Mouse (Mus musculus) mesoderm, embryonic 11.5 days (tissue): ENCODE data around the gene Dhx30.
"Not testable (repeated sequence)": the region's sequence is repeated elsewhere in the genome, so short reads cannot be mapped to it uniquely, and the experiment has no call there.

Source experiments
- DNase-seq: peaks from one replicate; pipeline ENCODE4 v3.0.0-alpha.2; 2012; ENCODE audit warnings: low read depth, low spot score

Dhx30 gene

GRCm38 (mm10) chr9:110094761-110095160 lies 22.9 kb downstream of the Dhx30 start:
- DNase-seq: no peak

- no peak for DNase-seq
Observed at GRCm38 (mm10) chr9:110093303-110093702, 24.3 kb downstream of the Dhx30 start.

DNA sequence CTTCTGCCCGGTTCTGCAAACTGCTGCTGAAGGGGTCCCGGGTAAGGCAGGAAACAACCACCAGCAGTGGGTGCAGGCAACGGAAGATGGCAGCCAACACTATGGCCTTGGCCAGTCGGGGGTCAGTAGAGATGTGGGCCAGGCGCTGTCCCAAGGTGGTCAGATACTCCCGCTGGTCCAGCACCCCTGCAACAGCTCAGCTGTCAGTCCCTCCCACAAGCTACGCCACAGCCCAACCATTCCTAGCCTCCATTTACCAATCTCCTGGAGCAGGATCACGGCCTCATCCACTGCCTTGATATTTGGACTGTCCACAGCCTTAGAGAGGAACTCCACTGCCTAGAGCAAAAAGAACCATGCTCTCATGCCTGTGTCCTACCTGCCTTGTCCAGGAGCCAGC lies 31.9 kb downstream of the Dhx30 start:
- no peak for DNase-seq

- no peak for DNase-seq
Observed at GRCm38 (mm10) chr9:110084201-110084964, 33.2 kb downstream of the Dhx30 start.

GRCm38 (mm10) chr9:110081066-110081465 lies 36.6 kb downstream of the Dhx30 start:
- DNase-seq: no peak

DNA sequence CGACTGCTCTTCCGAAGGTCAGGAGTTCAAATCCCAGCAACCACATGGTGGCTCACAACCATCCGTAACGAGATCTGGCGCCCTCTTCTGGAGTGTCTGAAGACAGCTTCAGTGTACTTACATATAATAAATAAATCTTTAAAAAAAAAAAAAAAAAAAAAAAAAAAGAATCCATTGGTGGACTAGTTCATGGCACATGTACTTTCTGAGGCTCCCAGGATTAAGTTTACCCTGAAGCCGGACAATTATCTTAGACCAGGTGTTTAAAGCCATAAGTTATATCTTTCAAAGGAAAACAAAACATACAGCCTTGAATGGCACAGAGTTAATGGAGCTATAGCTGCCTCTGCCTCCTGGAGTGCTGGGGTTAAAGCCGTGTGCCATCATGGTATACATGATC lies 41.2 kb downstream of the Dhx30 start:
- not testable (repeated sequence) for DNase-seq

GRCm38 (mm10) chr9:110071843-110072242 lies 45.8 kb downstream of the Dhx30 start:
- DNase-seq: peak; percentile 80

DNA sequence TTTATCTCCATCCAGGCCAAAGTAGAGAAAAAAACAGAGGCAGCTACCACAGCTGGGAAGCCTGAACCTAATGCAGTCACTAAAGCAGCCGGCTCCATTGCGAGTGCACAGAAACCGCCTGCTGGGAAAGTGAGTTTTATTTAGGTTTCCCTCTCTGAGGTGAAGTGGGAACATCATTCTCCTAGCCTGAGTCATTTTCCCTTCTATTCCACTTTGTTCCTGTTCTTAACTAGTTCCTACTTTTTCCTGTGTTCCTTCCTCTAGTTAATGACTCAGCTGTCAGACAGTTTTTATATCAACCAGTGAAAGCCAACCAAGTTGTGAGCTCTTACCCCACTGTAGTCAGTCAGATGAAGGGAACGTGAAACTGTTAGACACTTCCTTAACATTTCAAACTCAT lies 46.6 kb downstream of the Dhx30 start:
- no peak for DNase-seq

DNA sequence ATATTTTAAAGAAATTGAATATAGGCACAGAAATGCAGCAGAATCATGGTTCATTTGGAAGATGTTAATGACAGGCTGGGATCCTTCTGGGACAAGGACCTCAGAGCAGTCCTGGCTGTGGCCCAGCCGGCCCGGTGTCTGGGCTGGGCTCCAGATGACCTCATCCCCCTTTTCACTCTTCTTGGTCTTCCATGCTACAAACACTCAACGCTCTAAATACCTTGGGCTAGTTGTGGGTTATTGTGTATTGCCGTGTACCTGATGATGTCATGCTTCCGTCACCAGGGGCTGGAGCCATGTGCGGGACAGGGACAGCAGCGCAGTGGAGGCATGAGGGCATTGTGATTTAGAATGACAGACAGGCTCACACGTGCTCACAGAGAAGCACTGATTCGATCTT lies 47.3 kb downstream of the Dhx30 start:
- DNase-seq: no peak

GRCm38 (mm10) chr9:110068745-110069144 lies 48.9 kb downstream of the Dhx30 start:
- no peak for DNase-seq

GRCm38 (mm10) chr9:110064641-110065040 lies 53.0 kb downstream of the Dhx30 start:
- DNase-seq: no peak

GRCm38 (mm10) chr9:110062861-110063260 lies 54.8 kb downstream of the Dhx30 start:
- no peak for DNase-seq

- DNase-seq: no peak
Observed at GRCm38 (mm10) chr9:110062405-110062804, 55.2 kb downstream of the Dhx30 start.

GRCm38 (mm10) chr9:110060761-110061160 lies 56.9 kb downstream of the Dhx30 start:
- no peak for DNase-seq

DNA sequence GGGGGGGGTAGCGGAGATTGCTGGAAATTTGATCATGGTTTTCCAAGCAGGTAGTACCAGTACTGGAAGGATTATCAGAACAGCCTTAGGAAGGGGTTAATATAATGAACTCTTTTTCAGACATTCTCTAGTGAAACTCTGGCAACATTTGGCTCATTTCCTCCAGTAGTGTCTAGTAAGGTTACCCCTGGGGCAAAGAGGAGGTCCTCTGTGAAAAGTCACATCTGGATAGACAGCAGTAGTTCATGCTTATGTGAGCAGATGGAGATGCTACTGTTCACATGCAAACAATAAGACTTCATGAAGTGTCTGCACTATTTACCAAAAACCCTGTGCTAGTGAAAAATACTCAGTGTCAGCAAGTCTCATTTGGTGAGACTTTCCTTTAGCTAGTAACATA lies 60.4 kb downstream of the Dhx30 start:
- DNase-seq: no peak

GRCm38 (mm10) chr9:110054781-110055180 lies 62.8 kb downstream of the Dhx30 start:
- no peak for DNase-seq

- no peak for DNase-seq
Observed at GRCm38 (mm10) chr9:110054080-110054421, 63.6 kb downstream of the Dhx30 start.

GRCm38 (mm10) chr9:110053305-110054079 lies 64.1 kb downstream of the Dhx30 start:
- peak; percentile 75 for DNase-seq

- no peak for DNase-seq
Observed at GRCm38 (mm10) chr9:110052951-110053304, 64.7 kb downstream of the Dhx30 start.

- no peak for DNase-seq
Observed at GRCm38 (mm10) chr9:110051869-110052661, 65.6 kb downstream of the Dhx30 start.

GRCm38 (mm10) chr9:110051184-110051583 lies 66.4 kb downstream of the Dhx30 start:
- no peak for DNase-seq

DNA sequence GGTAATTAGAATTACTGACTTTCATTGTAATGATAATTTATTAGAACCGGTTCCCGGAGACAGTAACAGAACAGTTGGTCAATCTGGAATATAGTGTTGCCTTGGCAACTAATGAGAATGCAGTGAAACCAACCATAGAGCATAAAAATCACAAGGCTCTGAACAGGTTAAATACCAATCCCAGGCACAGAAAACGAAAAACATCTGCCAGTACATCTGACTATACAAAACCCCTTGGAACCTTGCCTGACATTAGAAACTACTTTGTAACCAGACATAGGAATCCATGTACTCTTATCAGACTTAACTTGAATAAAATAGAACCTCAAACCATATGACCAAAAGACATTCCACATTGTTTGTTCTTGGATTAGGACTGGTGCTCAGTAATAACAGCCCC lies 69.8 kb downstream of the Dhx30 start:
- DNase-seq: peak; percentile 68
